Mouse (Mus musculus): ENCODE measurements at regions not wholly inside any gene's neighbourhood (a gene's known extent, or its start where the extent isn't known, plus 50 kb on each side); places are given as distances from the start of the nearest gene placed in this dataset.
"Not testable (repeated sequence)": the region's sequence is repeated elsewhere in the genome, so short reads cannot be mapped to it uniquely, and the experiment has no call there.

GRCm38 (mm10) chr14:82586116-82586515, 1857.2 kb upstream of the Pcdh17 start:
- DNase-seq = peak; percentile 55

DNA sequence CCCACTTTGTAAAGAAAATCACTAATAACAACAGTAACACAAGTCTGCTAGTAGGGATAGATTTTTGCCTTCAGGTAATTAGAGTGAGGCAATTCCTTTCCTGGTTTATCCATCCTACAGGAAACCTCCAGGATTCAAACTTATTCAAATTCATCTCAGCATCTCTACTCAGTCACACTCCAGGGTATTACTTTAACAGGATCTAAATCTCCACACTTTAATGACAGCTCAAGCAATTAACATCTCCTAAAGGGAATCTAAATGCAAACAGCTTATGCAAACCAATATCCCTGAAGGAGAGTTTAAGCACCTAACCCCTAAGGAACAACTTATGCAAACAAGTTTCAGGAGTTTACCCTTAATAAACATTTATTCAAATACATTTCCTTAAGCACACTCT, 1835.7 kb upstream of the Pcdh17 start:
- DNase-seq = no peak

- not testable (repeated sequence) for DNase-seq
Measured at GRCm38 (mm10) chr14:82610726-82611125, 1832.6 kb upstream of the Pcdh17 start.

All from kidney, adult 8-10 months (tissue).